Mouse (Mus musculus) embryonic facial prominence, embryonic 14.5 days (tissue): ENCODE measurements around the gene Trim13. TPM values are rescaled to one million over a fixed set of nuclear protein-coding genes. Genes with fewer than 3 reads are reported as not detected.
"Not testable (repeated sequence)": the region's sequence is repeated elsewhere in the genome, so short reads cannot be mapped to it uniquely, and the experiment has no call there.

ENCODE experiments used
- ATAC-seq: fragments of 200-750 bp; cut with Nextera tagmentation; 2 replicates; pipeline ENCODE4 v1.8.0; 2017; ENCODE audit warnings: low read depth, moderate number of reproducible peaks, moderate TSS enrichment
- DNase-seq: peaks from one replicate; pipeline ENCODE4 v3.0.0-alpha.2; 2015; ENCODE audit warnings: low spot score
- H3K27ac ChIP-seq: fragments of 300-500 bp; sonication (generic); replicated peaks from 2 replicates; pipeline ENCODE4 v1.5.1; 2014; ENCODE audit warnings: low read depth, mild to moderate bottlenecking, low read length, moderate library complexity
- H3K27me3 ChIP-seq: fragments of 300-500 bp; sonication (generic); replicated peaks from 2 replicates; pipeline ENCODE4 v1.6.1; 2014; ENCODE audit warnings: low read length; ENCODE audit not compliant: control insufficient read depth, insufficient read depth
- H3K36me3 ChIP-seq: fragments of 300-500 bp; sonication (generic); 2 replicates; pipeline ENCODE4 v1.6.1; 2014; ENCODE audit warnings: low read length, mixed read lengths; ENCODE audit not compliant: control insufficient read depth, insufficient read depth
- H3K4me1 ChIP-seq: fragments of 300-500 bp; sonication (generic); 2 replicates; pipeline ENCODE4 v1.6.1; 2014; ENCODE audit warnings: antibody characterized with exemption, low read length; ENCODE audit not compliant: control insufficient read depth, insufficient read depth
- H3K4me2 ChIP-seq: fragments of 300-500 bp; sonication (generic); 2 replicates; pipeline ENCODE4 v1.6.1; 2014; ENCODE audit warnings: low read depth, mild to moderate bottlenecking, low read length, moderate library complexity, mixed read lengths
- H3K4me3 ChIP-seq: fragments of 300-500 bp; sonication (generic); 2 replicates; pipeline ENCODE4 v1.5.1; 2014; ENCODE audit warnings: low read depth, mild to moderate bottlenecking, low read length
- H3K9ac ChIP-seq: fragments of 300-500 bp; sonication (generic); 2 replicates; pipeline ENCODE4 v1.6.1; 2014; ENCODE audit warnings: low read depth, mild to moderate bottlenecking, low read length, moderate library complexity, mixed read lengths
- H3K9me3 ChIP-seq: fragments of 300-500 bp; sonication (generic); 2 replicates; pipeline ENCODE4 v1.6.1; 2016; ENCODE audit warnings: low read length; ENCODE audit not compliant: control insufficient read depth
- WGBS: fragments of 180-500 bp; shearing (Covaris S2); extraction: QIAGEN DNeasy Blood & Tissue Kit; methylation state at CpG from one replicate; pipeline ENCODE4 v1.1.7; 2014; 5-methylcytosine and 5-hydroxymethylcytosine counted together
- polyA plus RNA-seq: library from polyadenylated mRNA; unstranded; fragments of >200 nt; fragmentation: Nextera tagmentation; extraction: Ambion mirVana; gene quantifications from 2 replicates; pipeline ENCODE4 v1.2.1, GENCODE M21; 2014

Gene Trim13
- polyA plus RNA-seq, 1 experiment from 2014 or later: 22.3 TPM

- Histone ChIP-seq H3K4me3 (no peak overlapping the region), H3K4me1 (peaks cover 12% of the 10 kb centered on the region; the same call in 1 of the 2 replicates), H3K27me3 (no peaks in the 10 kb centered on the region), H3K4me2 (no peak overlapping the region), H3K9me3 (no peaks in the 10 kb centered on the region), H3K27ac (no peak overlapping the region), H3K9ac (no peak overlapping the region), H3K36me3 (peaks cover 41% of the 10 kb centered on the region)
- peak; percentile 75 for DNase-seq
- 77% methylated on average over 8 of the region's 8 CpGs for WGBS
- no peak for ATAC-seq
Observed at GRCm38 (mm10) chr14:61603069-61603755, 5.2 kb downstream of the Trim13 start.

GRCm38 (mm10) chr14:61604081-61604480 is 6.0 kb downstream of the Trim13 start:
- Histone ChIP-seq H3K9me3 (no peaks in the 10 kb centered on the region), H3K4me2 (no peak overlapping the region), H3K27me3 (no peaks in the 10 kb centered on the region), H3K4me3 (no peak overlapping the region), H3K4me1 (peaks cover 12% of the 10 kb centered on the region; the same call in 1 of the 2 replicates), H3K36me3 (peaks cover 41% of the 10 kb centered on the region), H3K27ac (no peak overlapping the region), H3K9ac (no peak overlapping the region)
- DNase-seq (no peak), ATAC-seq (no peak)
- 71% methylated on average over 3 of the region's 3 CpGs for WGBS

- not testable (repeated sequence) for H3K27ac ChIP-seq, ATAC-seq, H3K4me1 ChIP-seq, H3K9ac ChIP-seq, DNase-seq, H3K4me2 ChIP-seq, H3K4me3 ChIP-seq, H3K9me3 ChIP-seq, H3K27me3 ChIP-seq
- peaks cover 41% of the 10 kb centered on the region for H3K36me3 ChIP-seq
- WGBS: 87% methylated on average over 2 of the region's 2 CpGs
Observed at GRCm38 (mm10) chr14:61606088-61606487, 8.0 kb downstream of the Trim13 start.

- H3K36me3 ChIP-seq: peaks cover 38% of the 10 kb centered on the region
- H3K9me3 ChIP-seq: no peaks in the 10 kb centered on the region
- H3K4me1 ChIP-seq: no peaks in the 10 kb centered on the region
- H3K27ac ChIP-seq: no peak within 1 kb of the TSS
- no peak within 1 kb of the TSS for H3K9ac ChIP-seq
- H3K4me2 ChIP-seq: no peak within 1 kb of the TSS
- no peak for DNase-seq
- H3K4me3 ChIP-seq: no peak within 1 kb of the TSS
- WGBS: 83% methylated on average over 3 of the region's 3 CpGs
- no peak for ATAC-seq
- H3K27me3 ChIP-seq: no peaks in the 10 kb centered on the region
Observed at GRCm38 (mm10) chr14:61607157-61607556, 9.1 kb downstream of the Trim13 start, which contains the start of gene Kcnrg. Kcnrg (plus strand) TSS chr14:61607457.

GRCm38 (mm10) chr14:61611766-61612165 is 13.7 kb downstream of the Trim13 start:
- DNase-seq: no peak
- no peak for ATAC-seq
- Histone ChIP-seq H3K4me3 (no peak overlapping the region), H3K4me2 (no peak overlapping the region), H3K36me3 (0 out of 2 replicates have a peak, but pooled peaks cover 3% of the 10 kb centered on the region), H3K9ac (no peak overlapping the region), H3K4me1 (no peaks in the 10 kb centered on the region), H3K27ac (no peak overlapping the region), H3K9me3 (no peaks in the 10 kb centered on the region), H3K27me3 (no peaks in the 10 kb centered on the region)
- WGBS: 94% methylated on average over 5 of the region's 5 CpGs

GRCm38 (mm10) chr14:61613319-61613718 is 15.3 kb downstream of the Trim13 start:
- 92% methylated on average over 2 of the region's 2 CpGs for whole genome bisulfite sequencing
- H3K4me1 ChIP-seq: no peaks in the 10 kb centered on the region
- DNase-seq (no peak), ATAC-seq (no peak)
- H3K9me3 ChIP-seq: no peaks in the 10 kb centered on the region
- H3K27me3 ChIP-seq: no peaks in the 10 kb centered on the region
- no peak overlapping the region for H3K4me3 ChIP-seq
- H3K9ac ChIP-seq: no peak overlapping the region
- 0 out of 2 replicates have a peak, but pooled peaks cover 2% of the 10 kb centered on the region for H3K36me3 ChIP-seq
- no peak overlapping the region for H3K4me2 ChIP-seq
- H3K27ac ChIP-seq: no peak overlapping the region

- no peak overlapping the region for H3K27ac ChIP-seq
- H3K9ac ChIP-seq: no peak overlapping the region
- WGBS: 85% methylated on average over 2 of the region's 2 CpGs
- H3K4me3 ChIP-seq: no peak overlapping the region
- no peak for DNase-seq
- ATAC-seq: no peak
- H3K36me3 ChIP-seq: peaks cover 11% of the 10 kb centered on the region
- H3K4me2 ChIP-seq: no peak overlapping the region
- no peaks in the 10 kb centered on the region for H3K4me1 ChIP-seq
- no peaks in the 10 kb centered on the region for H3K9me3 ChIP-seq
- H3K27me3 ChIP-seq: no peaks in the 10 kb centered on the region
Observed at GRCm38 (mm10) chr14:61620371-61620770, 22.3 kb downstream of the Trim13 start.

- Histone ChIP-seq H3K4me3 (no peak overlapping the region), H3K36me3 (peaks cover 30% of the 10 kb centered on the region), H3K4me1 (no peaks in the 10 kb centered on the region), H3K9me3 (no peaks in the 10 kb centered on the region), H3K9ac (no peak overlapping the region), H3K27me3 (no peaks in the 10 kb centered on the region), H3K27ac (no peak overlapping the region; the same call in 1 of the 2 replicates), H3K4me2 (no peak overlapping the region)
- DNase-seq (no peak), ATAC-seq (no peak)
Observed at GRCm38 (mm10) chr14:61635969-61636368, 37.9 kb downstream of the Trim13 start.

GRCm38 (mm10) chr14:61642668-61643067 is 44.6 kb downstream of the Trim13 start:
- no peaks in the 10 kb centered on the region for H3K9me3 ChIP-seq
- 0 out of 2 replicates have a peak, but pooled peaks cover 7% of the 10 kb centered on the region for H3K36me3 ChIP-seq
- no peak overlapping the region for H3K4me2 ChIP-seq
- no peak overlapping the region for H3K4me3 ChIP-seq
- DNase-seq: no peak
- no peak for ATAC-seq
- WGBS: 63% methylated on average over 1 of the region's 1 CpGs
- no peak overlapping the region for H3K9ac ChIP-seq
- no peaks in the 10 kb centered on the region for H3K4me1 ChIP-seq
- H3K27me3 ChIP-seq: no peaks in the 10 kb centered on the region
- no peak overlapping the region for H3K27ac ChIP-seq
